Mouse (Mus musculus) heart, embryonic 16.5 days (tissue): Measurements from ENCODE around the gene Slc7a14. TPM values are rescaled to one million over a fixed set of nuclear protein-coding genes. Genes with fewer than 3 reads are reported as not detected.

Experiments used
- ATAC-seq: fragments of 200-750 bp; cut with Nextera tagmentation; replicated peaks from 2 replicates; pipeline ENCODE4 v1.8.0; 2017; ENCODE audit warnings: moderate number of reproducible peaks; ENCODE audit not compliant: insufficient read depth, low FRiP score; ENCODE audit errors: extremely low read depth
- H3K27ac ChIP-seq: fragments of 300-500 bp; sonication (generic); 2 replicates; pipeline ENCODE4 v1.5.1; 2014; ENCODE audit warnings: mild to moderate bottlenecking, low read length, control low read depth, moderate library complexity
- H3K27me3 ChIP-seq: fragments of 300-500 bp; sonication (generic); 2 replicates; pipeline ENCODE4 v1.6.1; 2014; ENCODE audit warnings: low read length, mixed read lengths; ENCODE audit not compliant: control insufficient read depth, insufficient read depth
- H3K36me3 ChIP-seq: fragments of 300-500 bp; sonication (generic); 2 replicates; pipeline ENCODE4 v1.6.1; 2014; ENCODE audit not compliant: control insufficient read depth, insufficient read depth
- H3K4me1 ChIP-seq: fragments of 300-500 bp; sonication (generic); 2 replicates; pipeline ENCODE4 v1.6.1; 2014; ENCODE audit warnings: low read length, mixed read lengths; ENCODE audit not compliant: control insufficient read depth, insufficient read depth
- H3K4me2 ChIP-seq: fragments of 300-500 bp; sonication (generic); 2 replicates; pipeline ENCODE4 v1.6.1; 2014; ENCODE audit warnings: low read depth, mild to moderate bottlenecking, control low read depth, low read length
- H3K4me3 ChIP-seq: fragments of 300-500 bp; sonication (generic); 2 replicates; pipeline ENCODE4 v1.5.1; 2014; ENCODE audit warnings: mild to moderate bottlenecking, control low read depth, low read length
- H3K9ac ChIP-seq: fragments of 300-500 bp; sonication (generic); 2 replicates; pipeline ENCODE4 v1.6.1; 2014; ENCODE audit warnings: low read length, control low read depth
- H3K9me3 ChIP-seq: fragments of 300-500 bp; sonication (generic); replicated peaks from 2 replicates; pipeline ENCODE4 v1.6.1; 2016; ENCODE audit warnings: low read length; ENCODE audit not compliant: control insufficient read depth
- WGBS: fragments of 180-500 bp; shearing (Covaris S2); extraction: QIAGEN DNeasy Blood & Tissue Kit; methylation state at CpG from one replicate; pipeline ENCODE4 v1.1.7; 2014; 5-methylcytosine and 5-hydroxymethylcytosine counted together
- polyA plus RNA-seq: library from polyadenylated mRNA; unstranded; fragments of >200 nt; fragmentation: Nextera tagmentation; extraction: Ambion mirVana; gene quantifications from 2 replicates; pipeline ENCODE4 v1.2.1, GENCODE M21; 2015

The Slc7a14 gene
- polyA plus RNA-seq, 1 experiment from 2014 or later = 0.13 TPM

DNA sequence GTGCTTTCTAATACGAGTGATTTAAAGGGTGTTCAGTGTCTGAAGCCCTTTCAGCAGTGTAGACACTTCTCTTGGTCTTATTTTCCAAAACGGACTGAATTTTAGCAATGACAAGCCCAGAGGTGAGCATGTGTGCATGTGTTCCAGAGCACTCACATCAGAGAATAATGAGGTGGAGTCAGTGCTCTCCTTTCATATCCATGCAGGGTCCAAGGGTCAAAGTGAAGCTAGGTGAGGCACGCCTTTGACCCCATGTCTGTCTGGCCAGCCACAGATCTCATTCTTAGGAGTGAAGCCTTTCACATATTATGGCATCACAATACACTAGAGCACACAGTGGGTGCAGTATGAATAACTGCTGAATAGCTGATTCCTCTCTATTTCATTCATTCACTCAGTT is 105.0 kb downstream of the Slc7a14 start:
- 71% methylated on average over 3 of the region's 3 CpGs for WGBS
- no peak overlapping the region for H3K4me2 ChIP-seq
- H3K4me3 ChIP-seq = no peak overlapping the region
- no peaks in the 10 kb centered on the region for H3K4me1 ChIP-seq
- no peak overlapping the region for H3K27ac ChIP-seq
- ATAC-seq = no peak
- H3K36me3 ChIP-seq = no peaks in the 10 kb centered on the region
- H3K9ac ChIP-seq = no peak overlapping the region
- no peaks in the 10 kb centered on the region for H3K9me3 ChIP-seq
- no peaks in the 10 kb centered on the region for H3K27me3 ChIP-seq

DNA sequence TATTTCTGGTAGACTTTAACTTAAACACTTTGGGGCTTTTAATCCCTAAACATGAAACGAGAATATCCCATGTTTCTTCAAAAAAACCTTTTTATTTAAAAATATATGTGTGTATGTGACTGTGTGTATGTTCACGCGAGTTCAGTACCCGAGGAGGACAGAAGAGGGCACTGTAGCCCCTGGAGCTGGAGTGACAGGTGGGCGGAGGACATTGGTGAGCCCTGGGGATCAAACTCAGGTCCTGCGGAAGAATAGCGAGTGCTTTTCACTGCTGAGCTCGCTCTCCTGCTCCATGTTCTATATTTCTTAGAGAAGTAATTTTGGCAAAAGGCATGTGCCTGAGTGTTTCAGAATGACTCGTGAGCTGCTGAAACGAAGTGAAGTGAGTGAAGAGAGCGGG is 106.2 kb downstream of the Slc7a14 start:
- Histone ChIP-seq H3K27me3 (no peaks in the 10 kb centered on the region), H3K4me3 (no peak overlapping the region), H3K9ac (no peak overlapping the region), H3K4me1 (no peaks in the 10 kb centered on the region), H3K36me3 (no peaks in the 10 kb centered on the region), H3K4me2 (no peak overlapping the region), H3K9me3 (no peaks in the 10 kb centered on the region), H3K27ac (no peak overlapping the region)
- 84% methylated on average over 11 of the region's 11 CpGs for WGBS
- ATAC-seq = no peak

DNA sequence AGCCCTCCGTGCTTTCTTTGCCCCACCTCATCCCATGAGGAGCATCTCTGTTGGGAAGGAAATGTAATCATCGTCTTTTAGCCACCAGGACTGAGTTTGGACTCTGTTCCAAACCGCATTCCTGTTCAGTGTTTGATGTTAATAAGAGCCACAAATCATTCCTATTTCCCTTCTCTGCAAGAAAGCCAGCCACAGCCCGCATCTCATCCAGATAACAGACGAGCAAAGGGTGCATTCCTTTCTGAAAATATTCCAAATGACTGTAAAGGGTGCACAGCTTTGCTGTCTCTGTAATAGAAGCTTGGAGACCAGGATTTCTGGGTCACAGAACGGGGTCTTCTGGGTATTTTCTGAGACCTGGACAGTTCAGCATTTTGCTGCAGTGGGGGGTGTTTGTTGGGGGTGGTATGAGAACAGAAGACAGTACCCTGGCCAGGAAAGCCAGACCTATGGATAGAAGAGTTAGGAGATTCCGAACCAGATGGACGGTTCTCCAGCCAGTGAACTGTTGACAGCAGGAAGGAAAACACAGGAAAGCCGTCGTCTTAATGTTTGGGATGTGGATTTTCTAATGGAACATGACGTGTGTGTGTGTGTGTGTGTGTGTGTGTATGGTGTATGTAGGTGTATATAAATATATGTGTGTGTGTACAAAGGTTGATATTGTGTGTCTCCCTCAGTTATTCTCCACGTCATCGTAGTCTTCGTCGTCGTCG is 110.9 kb downstream of the Slc7a14 start:
- H3K9me3 ChIP-seq = no peaks in the 10 kb centered on the region
- no peak overlapping the region for H3K27ac ChIP-seq
- no peaks in the 10 kb centered on the region for H3K4me1 ChIP-seq
- WGBS = 69% methylated on average over 17 of the region's 17 CpGs
- H3K4me3 ChIP-seq = no peak overlapping the region
- no peak overlapping the region for H3K4me2 ChIP-seq
- H3K9ac ChIP-seq = no peak overlapping the region
- no peaks in the 10 kb centered on the region for H3K36me3 ChIP-seq
- no peak for ATAC-seq
- no peaks in the 10 kb centered on the region for H3K27me3 ChIP-seq

DNA sequence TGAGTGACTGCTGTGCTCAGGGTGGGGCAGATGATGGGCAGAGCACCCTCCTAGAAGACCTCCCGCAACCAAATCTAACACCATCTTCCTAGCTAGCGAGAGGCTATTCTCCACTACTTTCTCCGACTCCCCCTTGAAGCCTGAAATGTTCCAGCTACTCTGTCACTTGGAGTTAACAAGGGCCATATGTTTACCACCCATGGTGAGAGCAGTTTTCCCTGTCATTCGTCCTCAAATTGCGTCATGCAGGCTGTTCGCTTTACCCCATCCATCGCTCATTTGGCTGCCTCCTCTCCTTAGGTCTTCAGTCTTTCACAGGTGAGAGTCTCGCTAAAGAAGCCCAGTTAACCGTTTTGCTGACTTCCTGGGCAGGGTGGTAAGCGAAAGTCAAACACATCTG is 118.8 kb downstream of the Slc7a14 start:
- Histone ChIP-seq H3K27me3 (no peaks in the 10 kb centered on the region), H3K36me3 (no peaks in the 10 kb centered on the region), H3K27ac (no peak overlapping the region), H3K9me3 (no peaks in the 10 kb centered on the region; the same call in 1 of the 2 replicates), H3K9ac (no peak overlapping the region), H3K4me1 (no peaks in the 10 kb centered on the region), H3K4me3 (no peak overlapping the region), H3K4me2 (no peak overlapping the region)
- no peak for ATAC-seq
- 60% methylated on average over 10 of the region's 10 CpGs for WGBS

DNA sequence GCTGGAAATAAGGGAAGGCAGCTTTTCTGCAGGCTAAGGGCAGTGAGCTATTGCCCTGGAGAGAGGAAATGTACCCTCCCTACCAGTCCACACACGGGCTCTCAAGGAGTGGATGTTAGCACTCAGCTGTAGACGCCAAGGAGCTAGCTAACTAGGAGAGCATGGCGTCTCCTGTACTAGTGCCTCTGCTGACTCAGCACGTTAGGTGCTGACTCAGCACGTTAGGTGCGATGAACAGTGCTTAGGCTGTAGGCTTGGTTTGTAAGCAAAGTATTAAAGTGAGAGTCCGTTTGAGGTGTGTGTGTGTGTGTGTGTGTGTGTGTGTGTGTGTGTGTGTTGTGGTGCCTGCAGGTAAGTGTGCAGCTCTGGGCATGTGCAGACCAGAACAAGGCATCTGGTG is 119.8 kb downstream of the Slc7a14 start:
- WGBS = 85% methylated on average over 7 of the region's 7 CpGs
- Histone ChIP-seq H3K27me3 (no peaks in the 10 kb centered on the region), H3K9me3 (no peaks in the 10 kb centered on the region; the same call in 1 of the 2 replicates)

DNA sequence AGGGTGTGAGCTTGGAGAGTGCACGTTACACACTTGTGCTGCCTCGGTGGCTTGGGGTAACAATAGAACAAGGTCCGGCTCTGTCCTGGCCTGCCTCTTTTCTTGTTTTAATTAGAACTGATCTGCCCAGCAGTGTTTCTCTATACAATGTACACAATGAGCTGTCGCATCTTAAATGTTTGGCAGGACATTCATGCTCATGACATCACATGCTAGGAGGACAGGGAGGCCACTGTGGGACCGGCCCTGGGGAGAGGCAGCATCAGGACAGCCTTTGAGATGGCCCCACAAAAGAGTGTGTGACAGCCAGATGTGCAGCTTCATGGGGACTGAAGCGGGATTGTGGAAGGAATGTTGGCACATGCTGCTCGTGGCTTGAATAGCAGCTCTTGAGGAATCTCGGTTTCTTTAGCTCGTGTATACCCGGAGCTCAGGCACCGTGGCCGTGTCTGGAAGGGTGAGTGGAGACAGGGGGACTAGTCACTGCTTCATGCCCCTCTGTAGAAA is 143.8 kb downstream of the Slc7a14 start:
- peak; percentile 41 for ATAC-seq
- Histone ChIP-seq H3K27me3 (no peaks in the 10 kb centered on the region), H3K36me3 (no peaks in the 10 kb centered on the region), H3K4me2 (no peak overlapping the region), H3K27ac (no peak overlapping the region), H3K9ac (no peak overlapping the region), H3K4me1 (no peaks in the 10 kb centered on the region), H3K9me3 (no peaks in the 10 kb centered on the region), H3K4me3 (no peak overlapping the region)
- WGBS = 56% methylated on average over 12 of the region's 12 CpGs

More for the DNA sequence above, 119.8 kb downstream of the Slc7a14 start:
- H3K4me3 ChIP-seq = no peak overlapping the region
- no peak; the same call in 1 of the 2 replicates for ATAC-seq
- no peak overlapping the region for H3K9ac ChIP-seq
- H3K36me3 ChIP-seq = no peaks in the 10 kb centered on the region
- H3K4me2 ChIP-seq = no peak overlapping the region
- no peak overlapping the region for H3K27ac ChIP-seq
- H3K4me1 ChIP-seq = no peaks in the 10 kb centered on the region

DNA sequence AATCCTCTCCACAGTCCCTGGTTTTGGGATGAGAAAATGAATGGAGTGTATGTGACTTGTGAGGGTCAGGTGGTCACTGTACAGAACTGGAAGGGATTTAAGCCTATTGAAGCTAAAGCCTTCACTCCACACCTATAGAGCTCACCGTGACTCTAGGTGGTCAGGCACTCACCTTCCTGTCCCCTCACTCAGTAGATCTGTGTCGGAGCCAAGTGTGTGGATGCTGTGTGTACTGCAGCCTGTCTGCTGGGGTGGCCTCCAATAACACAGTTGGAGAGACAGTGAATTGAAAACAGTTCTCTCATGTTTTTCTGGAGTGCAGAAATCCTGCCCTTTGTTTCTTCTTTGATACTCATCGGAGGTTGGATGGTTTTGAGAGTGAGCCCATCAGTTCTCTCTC is 144.4 kb downstream of the Slc7a14 start:
- Histone ChIP-seq H3K4me2 (no peak overlapping the region), H3K27me3 (no peaks in the 10 kb centered on the region), H3K4me1 (no peaks in the 10 kb centered on the region), H3K9ac (no peak overlapping the region), H3K27ac (no peak overlapping the region), H3K4me3 (no peak overlapping the region), H3K9me3 (no peaks in the 10 kb centered on the region), H3K36me3 (no peaks in the 10 kb centered on the region)
- WGBS = 72% methylated on average over 3 of the region's 3 CpGs
- no peak for ATAC-seq

DNA sequence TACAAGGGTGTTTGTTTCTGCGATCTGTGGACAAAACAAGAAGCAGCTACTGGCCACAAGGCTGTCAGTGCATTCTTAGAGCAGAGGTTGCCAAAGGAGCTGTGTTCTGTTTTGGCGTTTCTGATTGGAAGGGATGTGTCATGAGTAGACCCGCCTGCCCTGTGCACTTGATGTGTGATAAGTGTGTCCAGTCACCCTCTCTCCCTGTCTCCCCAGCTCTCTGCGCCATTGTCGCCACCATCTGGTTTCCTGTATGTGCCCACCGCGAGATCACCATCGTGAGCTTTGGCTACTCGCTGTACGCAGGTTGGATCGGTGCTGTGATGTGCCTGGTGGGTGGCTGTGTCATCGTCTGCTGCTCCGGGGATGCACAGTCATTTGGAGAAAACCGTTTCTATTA is 147.3 kb downstream of the Slc7a14 start:
- no peak overlapping the region for H3K27ac ChIP-seq
- 90% methylated on average over 14 of the region's 14 CpGs for WGBS
- no peak overlapping the region for H3K4me2 ChIP-seq
- no peaks in the 10 kb centered on the region for H3K36me3 ChIP-seq
- H3K27me3 ChIP-seq = no peaks in the 10 kb centered on the region
- H3K4me1 ChIP-seq = no peaks in the 10 kb centered on the region
- H3K9me3 ChIP-seq = no peaks in the 10 kb centered on the region
- no peak for ATAC-seq
- H3K9ac ChIP-seq = no peak overlapping the region
- no peak overlapping the region for H3K4me3 ChIP-seq

DNA sequence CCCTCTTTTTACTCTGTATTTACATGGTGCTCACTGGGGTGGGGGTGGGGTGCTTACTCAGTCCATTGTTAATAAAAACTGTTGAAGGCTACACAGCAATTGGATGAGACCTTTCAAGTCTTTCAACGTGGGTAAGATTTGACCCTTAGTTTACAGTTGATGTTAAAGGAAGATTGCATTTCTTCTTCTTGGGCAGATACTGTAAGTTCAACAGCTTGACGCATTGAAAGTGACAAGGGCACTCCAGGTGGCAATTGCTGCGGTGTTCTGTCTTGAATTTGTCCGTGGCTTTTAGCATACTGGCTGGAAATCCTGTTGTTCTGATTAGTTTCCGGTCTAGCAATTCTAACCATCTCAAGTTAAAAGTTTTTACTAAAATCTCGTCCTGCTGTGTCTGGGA is 148.8 kb downstream of the Slc7a14 start:
- H3K27me3 ChIP-seq = no peaks in the 10 kb centered on the region
- no peak overlapping the region for H3K9ac ChIP-seq
- no peaks in the 10 kb centered on the region for H3K9me3 ChIP-seq
- 48% methylated on average over 6 of the region's 6 CpGs for WGBS
- H3K4me1 ChIP-seq = no peaks in the 10 kb centered on the region
- no peak overlapping the region for H3K4me3 ChIP-seq
- ATAC-seq = no peak
- no peak overlapping the region for H3K4me2 ChIP-seq
- no peaks in the 10 kb centered on the region for H3K36me3 ChIP-seq
- H3K27ac ChIP-seq = no peak overlapping the region
